Mouse (Mus musculus) T-cell, adult 2 months (primary cell): ENCODE measurements around the gene Six4.
"Not testable (repeated sequence)": the region's sequence is repeated elsewhere in the genome, so short reads cannot be mapped to it uniquely, and the experiment has no call there.

ENCODE experiments used
- DNase-seq: peaks from one replicate; pipeline ENCODE4 v3.0.0; 2022; ENCODE audit warnings: low spot score

The Six4 gene

GRCm38 (mm10) chr12:73113196-73113595, at the start of gene Six4:
Gene Six4, minus strand, starts transcription at chr12:73113456.
- DNase-seq = no peak

- peak; percentile 37 for DNase-seq
Observed at GRCm38 (mm10) chr12:73162408-73163181, 49.3 kb upstream of the Six4 start.

GRCm38 (mm10) chr12:73160341-73160740, 47.1 kb upstream of the Six4 start:
- no peak for DNase-seq

GRCm38 (mm10) chr12:73154150-73154549, 40.9 kb upstream of the Six4 start:
- no peak for DNase-seq

- not testable (repeated sequence) for DNase-seq
Observed at GRCm38 (mm10) chr12:73151038-73151437, 37.8 kb upstream of the Six4 start.

- no peak for DNase-seq
Observed at GRCm38 (mm10) chr12:73147236-73147635, 34.0 kb upstream of the Six4 start.

GRCm38 (mm10) chr12:73140732-73141131, 27.5 kb upstream of the Six4 start:
- no peak for DNase-seq

GRCm38 (mm10) chr12:73125250-73125649, 12.0 kb upstream of the Six4 start:
- no peak for DNase-seq

- peak; percentile 72 for DNase-seq
Observed at GRCm38 (mm10) chr12:73123093-73124041, 10.1 kb upstream of the Six4 start, which contains the start of gene Mnat1. Gene Mnat1, plus strand, starts transcription at chr12:73123717.

- peak; percentile 22 for DNase-seq
Observed at GRCm38 (mm10) chr12:73112326-73113087, 749 bp downstream of the Six4 start.

- no peak for DNase-seq
Observed at GRCm38 (mm10) chr12:73111561-73112325, 1.5 kb downstream of the Six4 start.

GRCm38 (mm10) chr12:73110431-73111111, 2.7 kb downstream of the Six4 start:
- no peak for DNase-seq

- no peak for DNase-seq
Observed at GRCm38 (mm10) chr12:73107821-73108220, 5.4 kb downstream of the Six4 start.

- DNase-seq = no peak
Observed at GRCm38 (mm10) chr12:73103713-73104112, 9.5 kb downstream of the Six4 start.

GRCm38 (mm10) chr12:73098593-73098992, 14.7 kb downstream of the Six4 start:
- no peak for DNase-seq

- not testable (repeated sequence) for DNase-seq
Observed at GRCm38 (mm10) chr12:73096177-73096576, 17.1 kb downstream of the Six4 start.

GRCm38 (mm10) chr12:73094605-73095004, 18.7 kb downstream of the Six4 start:
- no peak for DNase-seq

- DNase-seq = no peak
Observed at GRCm38 (mm10) chr12:73094189-73094588, 19.1 kb downstream of the Six4 start.

GRCm38 (mm10) chr12:73090672-73091335, 22.5 kb downstream of the Six4 start:
- DNase-seq = no peak

GRCm38 (mm10) chr12:73088911-73089310, 24.3 kb downstream of the Six4 start:
- no peak for DNase-seq
